Mouse (Mus musculus): ENCODE measurements around the gene Atrx.
A peak's percentile ranks its signal among the peaks of the same experiment; 100 is the strongest.

Gene Atrx

GRCm38 (mm10) chrX:105767177-105767764, 161.9 kb downstream of the Atrx start:
- no peak for DNase-seq

GRCm38 (mm10) chrX:105766013-105766412, 163.2 kb downstream of the Atrx start:
- no peak for DNase-seq

DNA sequence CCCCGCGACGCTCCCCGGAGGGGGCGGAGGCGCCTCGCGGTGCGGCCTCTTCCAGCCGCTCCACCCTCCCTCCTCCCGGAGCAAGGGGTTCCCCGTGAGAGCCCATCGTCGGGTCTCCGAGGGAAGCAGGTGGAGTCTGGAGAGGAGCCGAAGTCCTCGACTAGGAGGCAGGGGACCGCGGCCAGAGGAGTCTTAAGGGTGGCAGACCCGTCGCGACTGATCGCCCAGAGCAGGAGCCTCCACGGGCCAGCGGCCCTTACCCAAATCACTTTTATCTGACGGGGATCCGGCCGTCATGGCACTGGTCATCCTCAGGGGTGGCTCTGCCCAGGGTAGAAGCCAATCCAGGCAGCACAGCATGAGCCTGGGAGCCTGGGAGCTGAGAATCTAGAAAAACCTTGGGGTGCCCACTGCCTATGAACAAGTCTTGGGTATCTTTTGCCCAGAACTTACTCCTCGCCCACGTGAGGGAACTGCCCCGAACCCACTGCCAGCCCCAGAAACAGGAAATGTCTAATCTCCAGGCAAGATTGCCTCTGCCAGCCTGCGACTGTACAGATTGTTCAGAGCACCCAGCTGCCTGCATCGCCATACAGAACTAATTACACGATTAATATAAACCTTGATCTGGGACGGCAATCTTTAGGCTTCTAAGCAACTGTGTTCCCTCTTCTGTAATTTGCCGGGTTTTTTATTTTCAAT, 164.0 kb downstream of the Atrx start:
- DNase-seq, result no peak

GRCm38 (mm10) chrX:105764162-105765004, 164.8 kb downstream of the Atrx start, which contains the start of gene Fgf16:
Fgf16 (plus strand) TSS chrX:105764279.
- DNase-seq, result no peak

DNA sequence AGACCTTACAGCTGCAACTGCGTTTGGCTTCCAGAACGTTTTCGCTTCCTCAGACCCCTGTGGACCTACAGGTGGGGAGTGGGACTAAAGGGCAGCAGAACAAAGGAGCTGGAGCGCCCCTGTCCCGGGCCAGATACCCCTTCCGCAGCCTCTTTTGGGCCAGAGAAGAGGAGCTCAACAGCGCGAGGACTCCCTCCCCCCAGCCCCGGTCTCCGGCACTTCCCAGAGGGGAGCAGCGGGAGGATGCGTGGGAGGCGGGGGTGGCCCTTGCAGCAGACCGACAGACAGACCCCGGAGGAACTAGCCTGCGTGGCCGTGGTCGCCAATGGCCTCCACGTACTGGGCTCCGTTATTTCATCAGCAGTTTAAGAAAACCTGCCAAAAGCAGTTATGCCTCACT, 165.6 kb downstream of the Atrx start:
- DNase-seq, result no peak

DNA sequence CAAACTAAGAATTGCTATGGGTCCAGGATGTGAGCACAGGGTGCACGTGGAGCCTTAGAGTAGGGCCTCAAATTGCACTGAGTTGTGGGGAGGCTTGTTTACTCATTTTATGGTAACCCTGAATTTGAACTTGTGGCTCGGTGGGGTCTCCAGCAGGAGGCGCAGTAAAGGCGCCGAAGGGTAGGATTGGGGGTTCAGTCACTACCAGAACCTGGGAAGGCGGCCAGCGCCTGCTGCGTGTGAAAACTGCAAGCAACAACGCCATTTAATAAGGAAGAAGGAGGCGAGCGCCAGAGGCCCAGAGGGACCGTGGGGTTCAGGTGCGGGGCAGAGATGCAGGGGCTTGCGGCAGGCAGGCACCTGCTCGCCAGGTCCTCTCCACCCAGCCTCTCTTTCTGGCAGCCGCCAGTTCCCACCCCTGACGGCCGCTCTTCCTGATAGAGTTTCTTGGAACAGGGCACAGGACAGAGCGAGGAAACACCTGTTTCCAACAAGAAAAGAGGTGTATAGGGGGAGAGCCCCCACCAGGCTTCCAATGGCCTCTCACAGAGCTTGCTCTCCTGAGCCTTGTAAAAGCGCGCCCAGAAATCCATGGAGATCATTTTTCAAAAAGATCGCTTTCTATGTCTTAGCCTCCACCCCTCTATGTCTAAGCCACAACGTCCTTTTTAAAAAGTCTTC, 166.2 kb downstream of the Atrx start:
- DNase-seq, result peak in 1 of 2 experiments; percentile 18

Data from lung, adult 18-20 months (tissue).